Mouse (Mus musculus) left cerebral cortex, adult 6 months (tissue): Measurements from ENCODE around the gene Pdxdc1. TPM values are rescaled to one million over a fixed set of nuclear protein-coding genes. Genes with fewer than 3 reads are reported as not detected.

Experiments
- long read RNA-seq, 2 experiments: library from polyadenylated mRNA; unstranded; transcript quantifications; one replicate each; pipeline ENCODE4 v2.0.0; 2019 to 2020
- polyA plus RNA-seq: library from polyadenylated mRNA; unstranded; fragments of <200 nt; fragmentation: Nextera tagmentation; gene quantifications from 2 replicates; pipeline ENCODE4 v1.2.3, GENCODE M21; 2021

Gene Pdxdc1
- 39.2 and 48.2 TPM in 2 replicates for polyA plus RNA-seq
- long read RNA-seq, experiment 1, full-length matches to known transcripts: 236 of 331 reads
- long read RNA-seq, experiment 1, partial matches to known transcripts: 38 of 331 reads
- long read RNA-seq, experiment 1, other reads (novel, unspliced or antisense): 57 of 331 reads
- long read RNA-seq, experiment 2, full-length matches to known transcripts: 25 of 62 reads
- long read RNA-seq, experiment 2, partial matches to known transcripts: 21 of 62 reads
- long read RNA-seq, experiment 2, other reads (novel, unspliced or antisense): 16 of 62 reads

DNA sequence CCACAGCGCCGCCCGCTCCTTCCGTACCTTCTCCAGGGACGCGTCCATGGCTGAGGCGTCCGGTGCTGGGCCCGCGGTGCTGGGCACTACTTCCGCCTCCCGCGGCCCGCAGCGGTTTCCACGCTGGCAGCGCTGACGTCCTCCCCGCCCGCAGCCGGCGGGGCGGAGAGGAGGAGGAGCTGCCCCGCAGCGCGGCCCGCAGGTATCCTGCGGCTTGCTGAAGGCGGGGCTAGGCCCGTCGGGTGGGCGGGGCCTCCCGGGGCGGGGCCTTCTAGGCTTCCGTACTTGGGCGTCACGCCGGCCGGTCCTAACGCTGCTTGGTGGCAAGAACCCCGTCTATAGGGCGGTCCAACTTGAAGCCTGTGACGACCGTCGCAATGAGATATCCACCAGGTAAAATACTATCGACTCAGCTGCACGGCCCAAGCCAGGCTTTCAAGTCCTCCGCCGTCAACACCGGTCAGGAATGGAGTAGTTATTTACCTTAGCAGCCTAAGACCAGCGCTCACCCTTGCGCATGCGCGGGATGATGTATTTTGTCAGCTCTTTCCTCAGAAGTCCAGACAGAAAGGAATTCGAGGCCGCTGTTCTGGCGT, at the start of gene Pdxdc1, which contains the start of gene Mpv17l:
TSS of gene Pdxdc1 (minus strand) at position 244 of the 596 bp plus-strand sequence.
TSS of gene Mpv17l (plus strand) at position 274 of the 596 bp plus-strand sequence.

DNA sequence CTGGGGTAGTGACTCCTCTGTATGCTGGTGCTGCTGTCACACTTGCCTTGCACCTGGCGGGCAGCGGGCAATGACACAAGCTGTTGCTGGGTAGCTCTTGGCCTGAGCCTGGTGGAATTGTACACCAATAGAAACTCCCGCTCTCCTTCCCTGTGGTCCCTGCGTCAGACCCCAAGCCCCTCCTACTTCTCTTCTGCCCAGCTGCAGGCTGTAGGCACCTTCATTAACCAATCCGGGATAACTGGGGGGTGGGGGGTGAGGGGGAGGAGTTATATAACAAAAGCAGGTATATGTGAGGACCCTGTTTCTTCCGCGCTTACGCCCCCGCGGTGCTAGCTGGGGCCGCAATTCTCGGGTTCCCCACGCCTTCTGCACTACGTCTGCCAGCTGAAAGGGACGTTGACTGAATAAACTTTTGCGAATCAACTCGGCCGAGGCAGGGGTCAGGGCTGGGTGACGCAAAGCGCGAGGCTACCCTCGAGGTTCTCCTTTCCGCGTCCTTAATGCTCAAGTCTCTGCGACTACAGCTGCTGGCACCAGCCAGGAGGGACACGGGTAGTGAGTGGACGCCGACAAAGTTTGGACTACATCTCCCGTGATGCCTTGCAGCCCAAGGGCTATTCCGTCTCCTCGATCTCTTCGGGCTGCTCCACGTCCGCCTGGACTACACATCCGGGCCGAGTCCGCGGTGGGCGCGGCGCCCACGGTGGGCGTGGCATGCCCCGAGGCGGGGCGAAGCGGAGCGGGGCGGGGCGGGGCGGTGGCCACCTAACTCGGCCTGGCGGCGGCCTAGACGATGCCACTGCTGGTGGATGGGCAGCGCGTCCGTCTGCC, 84.2 kb downstream of the Pdxdc1 start, which contains the start of gene Ntan1:
TSS of gene Ntan1 (plus strand) at position 286 of the 834 bp plus-strand sequence.

Other genes with a start within 250 kb of the Pdxdc1 start
- gene Parn, start 235.0 kb downstream of the Pdxdc1 start, polyA plus RNA-seq: 11.4 and 13.7 TPM in 2 replicates
- 22.1 and 26.9 TPM in 2 replicates for gene Bfar, start 231.3 kb downstream of the Pdxdc1 start, polyA plus RNA-seq
- gene 3110001I22Rik, start 231.2 kb downstream of the Pdxdc1 start, polyA plus RNA-seq: 1.3 and 1.7 TPM in 2 replicates
- not detected in 2 replicates for gene Pla2g10, start 172.1 kb downstream of the Pdxdc1 start, polyA plus RNA-seq
- gene Rrn3, start 122.4 kb downstream of the Pdxdc1 start, polyA plus RNA-seq: 48.8 and 64.3 TPM in 2 replicates
- gene Ntan1, start 84.3 kb downstream of the Pdxdc1 start, polyA plus RNA-seq: 182 and 194 TPM in 2 replicates
- 56.3 and 74.4 TPM in 2 replicates for gene Mpv17l, start within 50 bp of the Pdxdc1 start, polyA plus RNA-seq
- gene 2900011O08Rik, start 83.5 kb upstream of the Pdxdc1 start, polyA plus RNA-seq: 151 and 175 TPM in 2 replicates
- gene Ifitm7, start 83.8 kb upstream of the Pdxdc1 start, polyA plus RNA-seq: not detected in 2 replicates